Mouse (Mus musculus): ENCODE measurements around the gene Abca14. TPM values are rescaled to one million over a fixed set of nuclear protein-coding genes. Genes with fewer than 3 reads are reported as not detected.

Gene Abca14
- total and polyA plus RNA-seq, 3 experiments: not detected

- DNase-seq (ENCODE audit: extremely low read depth): no peak
- dilution Hi-C loops (cut with MboI; ENCODE audit: extremely low pct_ligation_motif_present, extremely low pct_unique_long_range_greater_than_20kb, low sequenced_read_pairs) (no loop called here), in situ Hi-C loops (cut with MboI; ENCODE audit: low pct_ligation_motif_present, low pct_unique_long_range_greater_than_20kb, low sequenced_read_pairs) (no loop called here)
- H3K4me1 ChIP-seq (ENCODE audit: control insufficient read depth in 1 of 2, insufficient read depth in 2 of 2): no peaks in the 10 kb centered on the region
- H3K27ac ChIP-seq (ENCODE audit: insufficient read depth, low read depth): no peak overlapping the region
- TF ChIP-seq NELFE (IDR thresholded peaks at IDR 0.05; ENCODE audit: low read depth, low read length) (no peak), MXI1 (IDR thresholded peaks at IDR 0.05; ENCODE audit: low read depth, low read length) (no peak), SIN3A (IDR thresholded peaks at IDR 0.05; ENCODE audit: low read length) (no peak), ZMIZ1 (IDR thresholded peaks at IDR 0.05; ENCODE audit: low read depth, low read length) (no peak)
- H3K79me2 ChIP-seq (replicated peaks; ENCODE audit: control insufficient read depth, extremely low read depth, insufficient read depth, poor library complexity, severe bottlenecking): no peaks in the 10 kb centered on the region
- no peaks in the 10 kb centered on the region for H3K36me3 ChIP-seq (replicated peaks in 1 of 2; ENCODE audit: control insufficient read depth in 1 of 2, insufficient read depth in 1 of 2, low read length in 1 of 2)
- H3K4me3 ChIP-seq (replicated peaks in 1 of 3; ENCODE audit: low read depth in 2 of 3, low read length in 2 of 3, poor library complexity in 1 of 3): no peak overlapping the region
- no peak overlapping the region for H3K9ac ChIP-seq (ENCODE audit: insufficient read depth, low read depth)
- no peaks in the 10 kb centered on the region for H3K9me3 ChIP-seq (replicated peaks; ENCODE audit: low read length)
- no peak overlapping the region for H3K4me2 ChIP-seq (ENCODE audit: insufficient read depth, low read depth, poor library complexity, severe bottlenecking)
- H3K27me3 ChIP-seq (replicated peaks): peaks cover 4% of the 10 kb centered on the region
Observed at GRCm38 (mm10) chr7:120195207-120195606, 8.6 kb upstream of the Abca14 start.

DNA sequence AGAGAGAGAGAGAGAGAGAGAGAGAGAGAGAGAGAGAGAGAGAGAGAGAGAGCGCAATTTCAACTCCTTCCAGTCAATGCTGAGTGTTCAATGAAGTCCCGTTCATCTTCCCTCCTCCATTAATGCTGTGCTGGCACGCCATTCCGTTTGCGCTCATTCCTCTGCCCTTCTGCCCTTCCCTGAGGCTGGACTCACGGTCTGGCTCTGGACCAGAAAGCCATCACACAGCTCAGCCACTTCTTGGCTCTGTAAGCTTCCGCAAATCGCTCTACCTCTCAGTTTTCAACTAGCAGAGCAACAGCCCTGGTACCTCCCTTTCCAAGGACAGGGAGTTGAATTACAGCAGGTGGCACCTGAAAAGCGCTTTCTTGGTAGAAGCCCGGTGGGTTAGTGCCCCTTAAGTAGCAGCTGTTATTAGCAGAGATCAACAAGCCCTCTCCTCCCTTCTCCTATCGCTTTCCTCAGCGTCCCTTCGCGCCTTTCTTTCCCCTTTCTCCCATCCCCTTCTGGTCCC lies 2.5 kb upstream of the Abca14 start:
- no peak overlapping the region for H3K4me3 ChIP-seq (replicated peaks in 1 of 3; ENCODE audit: low read depth in 2 of 3, low read length in 2 of 3, poor library complexity in 1 of 3)

GRCm38 (mm10) chr7:120201771-120202170 lies 2.0 kb upstream of the Abca14 start, which contains the start of gene Crym:
Gene Crym, minus strand, starts transcription at chr7:120202111.
- H3K4me2 ChIP-seq (ENCODE audit: insufficient read depth, low read depth, poor library complexity, severe bottlenecking): no peak within 1 kb of the TSS
- in situ Hi-C loops (cut with MboI; ENCODE audit: low pct_ligation_motif_present, low pct_unique_long_range_greater_than_20kb, low sequenced_read_pairs): no loop called here
- H3K9ac ChIP-seq (ENCODE audit: insufficient read depth, low read depth): no peak within 1 kb of the TSS
- H3K27me3 ChIP-seq (replicated peaks): peaks cover 2% of the 10 kb centered on the region
- no peak for DNase-seq (ENCODE audit: extremely low read depth)
- no peaks in the 10 kb centered on the region for H3K79me2 ChIP-seq (replicated peaks; ENCODE audit: control insufficient read depth, extremely low read depth, insufficient read depth, poor library complexity, severe bottlenecking)
- no peaks in the 10 kb centered on the region for H3K4me1 ChIP-seq (ENCODE audit: control insufficient read depth in 1 of 2, insufficient read depth in 2 of 2)
- no peaks in the 10 kb centered on the region for H3K36me3 ChIP-seq (replicated peaks in 1 of 2; ENCODE audit: control insufficient read depth in 1 of 2, insufficient read depth in 1 of 2, low read length in 1 of 2)
- dilution Hi-C loops (cut with MboI; ENCODE audit: extremely low pct_ligation_motif_present, extremely low pct_unique_long_range_greater_than_20kb, low sequenced_read_pairs): no loop called here
- H3K27ac ChIP-seq (ENCODE audit: insufficient read depth, low read depth): no peak within 1 kb of the TSS
- no peak for TF ChIP-seq MEF2A (IDR thresholded peaks at IDR 0.05; ENCODE audit: borderline replicate concordance, low read depth, low read length)
- no peak for TF ChIP-seq ETS1 (conservative IDR thresholded peaks at IDR 0.05; ENCODE audit: low read depth, low read length)
- no peak for TF ChIP-seq RCOR1 (conservative IDR thresholded peaks at IDR 0.05; ENCODE audit: low read depth, low read length)
- no peak for TF ChIP-seq PAX5 (IDR thresholded peaks at IDR 0.05; ENCODE audit: low read length)
- TF ChIP-seq POLR2AphosphoS2 (IDR thresholded peaks at IDR 0.05; ENCODE audit: low read depth, low read length): no peak
- TF ChIP-seq MXI1 (IDR thresholded peaks at IDR 0.05; ENCODE audit: low read depth, low read length): no peak
- TF ChIP-seq SIN3A (IDR thresholded peaks at IDR 0.05; ENCODE audit: low read length): no peak
- TF ChIP-seq GABPA (IDR thresholded peaks at IDR 0.05; ENCODE audit: insufficient replicate concordance, low read depth, low read length): no peak
- TF ChIP-seq MYC (IDR thresholded peaks at IDR 0.05; ENCODE audit: low read depth, low read length): no peak
- TF ChIP-seq MAFK (IDR thresholded peaks at IDR 0.05; ENCODE audit: insufficient replicate concordance, low read length): no peak
- TF ChIP-seq SMC3 (IDR thresholded peaks at IDR 0.05; ENCODE audit: low read depth, low read length): no peak
- no peak for TF ChIP-seq MAZ (IDR thresholded peaks at IDR 0.05; ENCODE audit: low read depth, low read length)
- TF ChIP-seq NRF1 (IDR thresholded peaks at IDR 0.05; ENCODE audit: low read depth, low read length): no peak
- TF ChIP-seq ELF1 (IDR thresholded peaks at IDR 0.05; ENCODE audit: low read depth, low read length): no peak
- TF ChIP-seq IRF4 (IDR thresholded peaks at IDR 0.05; ENCODE audit: low read depth, low read length): no peak
- no peak for TF ChIP-seq USF2 (conservative IDR thresholded peaks at IDR 0.05; ENCODE audit: low read depth, low read length)
- TF ChIP-seq MAX (IDR thresholded peaks at IDR 0.05; ENCODE audit: low read length): no peak
- TF ChIP-seq NELFE (IDR thresholded peaks at IDR 0.05; ENCODE audit: low read depth, low read length): no peak
- no peaks in the 10 kb centered on the region for H3K9me3 ChIP-seq (replicated peaks; ENCODE audit: low read length)
- H3K4me3 ChIP-seq (replicated peaks in 1 of 3; ENCODE audit: low read depth in 2 of 3, low read length in 2 of 3, poor library complexity in 1 of 3): no peak within 1 kb of the TSS

More for the DNA sequence above, 2.5 kb upstream of the Abca14 start:
- H3K9ac ChIP-seq (ENCODE audit: insufficient read depth, low read depth): no peak overlapping the region
- DNase-seq (ENCODE audit: extremely low read depth): no peak
- H3K36me3 ChIP-seq (replicated peaks in 1 of 2; ENCODE audit: control insufficient read depth in 1 of 2, insufficient read depth in 1 of 2, low read length in 1 of 2): no peaks in the 10 kb centered on the region
- no peak overlapping the region for H3K27ac ChIP-seq (ENCODE audit: insufficient read depth, low read depth)
- no peak overlapping the region for H3K4me2 ChIP-seq (ENCODE audit: insufficient read depth, low read depth, poor library complexity, severe bottlenecking)
- TF ChIP-seq KAT2A (IDR thresholded peaks at IDR 0.05; ENCODE audit: insufficient replicate concordance, low read length) (no peak), BHLHE40 (IDR thresholded peaks at IDR 0.05; ENCODE audit: low read depth, low read length) (no peak), CTCF (conservative IDR thresholded peaks at IDR 0.05 in 1 of 2, IDR thresholded peaks at IDR 0.05 in 1 of 2; ENCODE audit: low read depth in 2 of 2, low read length in 2 of 2) (no peak)
- peaks cover 2% of the 10 kb centered on the region for H3K27me3 ChIP-seq (replicated peaks)
- H3K9me3 ChIP-seq (replicated peaks; ENCODE audit: low read length): no peaks in the 10 kb centered on the region
- in situ Hi-C loops (cut with MboI; ENCODE audit: low pct_ligation_motif_present, low pct_unique_long_range_greater_than_20kb, low sequenced_read_pairs): no loop called here
- H3K4me1 ChIP-seq (ENCODE audit: control insufficient read depth in 1 of 2, insufficient read depth in 2 of 2): no peaks in the 10 kb centered on the region
- dilution Hi-C loops (cut with MboI; ENCODE audit: extremely low pct_ligation_motif_present, extremely low pct_unique_long_range_greater_than_20kb, low sequenced_read_pairs): no loop called here
- H3K79me2 ChIP-seq (replicated peaks; ENCODE audit: control insufficient read depth, extremely low read depth, insufficient read depth, poor library complexity, severe bottlenecking): no peaks in the 10 kb centered on the region

Data from CH12.LX (cell line).